Mouse (Mus musculus) heart, embryonic 10.5 days (tissue): ENCODE measurements around the gene Plekhh3. TPM values are rescaled to one million over a fixed set of nuclear protein-coding genes. Genes with fewer than 3 reads are reported as not detected.

Source experiments
- DNase-seq: peaks from one replicate; pipeline ENCODE4 v3.0.0-alpha.2; 2017; ENCODE audit warnings: low spot score
- H3K27ac ChIP-seq: fragments of 300-500 bp; sonication (generic); 2 replicates; pipeline ENCODE4 v1.5.1; 2016; ENCODE audit warnings: mild to moderate bottlenecking
- H3K27me3 ChIP-seq: fragments of 300-500 bp; sonication (generic); 2 replicates; pipeline ENCODE4 v1.6.1; 2016; ENCODE audit warnings: mild to moderate bottlenecking; ENCODE audit not compliant: poor library complexity, insufficient read depth, severe bottlenecking
- H3K36me3 ChIP-seq: fragments of 300-500 bp; sonication (generic); 2 replicates; pipeline ENCODE4 v1.6.1; 2016; ENCODE audit warnings: mild to moderate bottlenecking, moderate library complexity
- H3K4me1 ChIP-seq: fragments of 300-500 bp; sonication (generic); 2 replicates; pipeline ENCODE4 v1.6.1; 2016; ENCODE audit warnings: mild to moderate bottlenecking
- H3K4me3 ChIP-seq: fragments of 300-500 bp; sonication (generic); 2 replicates; pipeline ENCODE4 v1.5.1; 2016; ENCODE audit warnings: mild to moderate bottlenecking, moderate library complexity
- H3K9me3 ChIP-seq: fragments of 300-500 bp; sonication (generic); 2 replicates; pipeline ENCODE4 v1.6.1; 2016; ENCODE audit warnings: mild to moderate bottlenecking, moderate library complexity
- WGBS: fragments of 180-500 bp; shearing (Covaris S2); methylation state at CpG from one replicate; pipeline ENCODE4 v1.1.7; 2016; 5-methylcytosine and 5-hydroxymethylcytosine counted together
- polyA plus RNA-seq: library from polyadenylated mRNA; unstranded; fragments of >200 nt; fragmentation: Nextera tagmentation; extraction: Ambion mirVana; gene quantifications from 2 replicates; pipeline ENCODE4 v1.2.1, GENCODE M21; 2016

Plekhh3 gene
- polyA plus RNA-seq, 1 experiment from 2014 or later = 6.4 TPM

- DNase-seq = no peak
- Histone ChIP-seq H3K36me3 (peaks cover 30% of the 10 kb centered on the region), H3K27ac (no peak overlapping the region), H3K4me3 (no peak overlapping the region), H3K4me1 (peaks cover 42% of the 10 kb centered on the region), H3K9me3 (no peaks in the 10 kb centered on the region), H3K27me3 (no peaks in the 10 kb centered on the region)
- 92% methylated on average over 6 of the region's 6 CpGs for WGBS
Measured at GRCm38 (mm10) chr11:101192646-101193045, 21.5 kb upstream of the Plekhh3 start.

GRCm38 (mm10) chr11:101191919-101192470 lies 20.8 kb upstream of the Plekhh3 start:
- peak overlapping the region; percentile 87 for H3K27ac ChIP-seq
- peaks cover 42% of the 10 kb centered on the region for H3K4me1 ChIP-seq
- no peak for DNase-seq
- H3K27me3 ChIP-seq = no peaks in the 10 kb centered on the region
- no peaks in the 10 kb centered on the region for H3K9me3 ChIP-seq
- WGBS = 85% methylated on average over 4 of the region's 4 CpGs
- no peak overlapping the region for H3K4me3 ChIP-seq
- peaks cover 24% of the 10 kb centered on the region for H3K36me3 ChIP-seq

GRCm38 (mm10) chr11:101190913-101191907 lies 20.1 kb upstream of the Plekhh3 start:
- Histone ChIP-seq H3K4me3 (0 out of 2 replicates have a peak overlapping the region, but pooled peaks have one; percentile 3), H3K27me3 (no peaks in the 10 kb centered on the region), H3K9me3 (no peaks in the 10 kb centered on the region), H3K36me3 (peaks cover 27% of the 10 kb centered on the region), H3K4me1 (peaks cover 42% of the 10 kb centered on the region), H3K27ac (peak overlapping the region; percentile 87)
- 38% methylated on average over 17 of the region's 17 CpGs for WGBS
- DNase-seq = no peak

GRCm38 (mm10) chr11:101190181-101190912 lies 19.2 kb upstream of the Plekhh3 start:
- WGBS = 50% methylated on average over 8 of the region's 8 CpGs
- peak overlapping the region; percentile 34; the same call in 1 of the 2 replicates for H3K4me3 ChIP-seq
- peaks cover 21% of the 10 kb centered on the region for H3K36me3 ChIP-seq
- no peak for DNase-seq
- H3K27ac ChIP-seq = peak overlapping the region; percentile 87
- H3K4me1 ChIP-seq = peaks cover 42% of the 10 kb centered on the region
- no peaks in the 10 kb centered on the region for H3K27me3 ChIP-seq
- H3K9me3 ChIP-seq = no peaks in the 10 kb centered on the region

- 7% methylated on average over 6 of the region's 6 CpGs for WGBS
- peaks cover 42% of the 10 kb centered on the region for H3K4me1 ChIP-seq
- H3K36me3 ChIP-seq = peaks cover 17% of the 10 kb centered on the region
- peak overlapping the region; percentile 34 for H3K4me3 ChIP-seq
- H3K27me3 ChIP-seq = peaks cover 4% of the 10 kb centered on the region; the same call in 1 of the 2 replicates
- peak overlapping the region; percentile 87 for H3K27ac ChIP-seq
- peak; percentile 94 for DNase-seq
- no peaks in the 10 kb centered on the region for H3K9me3 ChIP-seq
Measured at GRCm38 (mm10) chr11:101189495-101190180, 18.5 kb upstream of the Plekhh3 start.

GRCm38 (mm10) chr11:101188166-101188805 lies 17.1 kb upstream of the Plekhh3 start:
- no peak for DNase-seq
- peaks cover 48% of the 10 kb centered on the region for H3K4me1 ChIP-seq
- H3K36me3 ChIP-seq = peaks cover 14% of the 10 kb centered on the region
- no peaks in the 10 kb centered on the region for H3K9me3 ChIP-seq
- 81% methylated on average over 11 of the region's 11 CpGs for WGBS
- no peak overlapping the region for H3K4me3 ChIP-seq
- H3K27ac ChIP-seq = 0 out of 2 replicates have a peak overlapping the region, but pooled peaks have one; percentile 11
- H3K27me3 ChIP-seq = peaks cover 10% of the 10 kb centered on the region; the same call in 1 of the 2 replicates

- Histone ChIP-seq H3K9me3 (no peaks in the 10 kb centered on the region), H3K4me1 (peaks cover 48% of the 10 kb centered on the region), H3K4me3 (no peak overlapping the region), H3K27me3 (peaks cover 18% of the 10 kb centered on the region; the same call in 1 of the 2 replicates), H3K27ac (no peak overlapping the region), H3K36me3 (peaks cover 11% of the 10 kb centered on the region; the same call in 1 of the 2 replicates)
- DNase-seq = no peak
- WGBS = 84% methylated on average over 5 of the region's 5 CpGs
Measured at GRCm38 (mm10) chr11:101187541-101187940, 16.4 kb upstream of the Plekhh3 start.

- Histone ChIP-seq H3K4me1 (peaks cover 43% of the 10 kb centered on the region), H3K36me3 (peaks cover 9% of the 10 kb centered on the region; the same call in 1 of the 2 replicates), H3K9me3 (no peaks in the 10 kb centered on the region), H3K27ac (no peak overlapping the region), H3K27me3 (peaks cover 25% of the 10 kb centered on the region; the same call in 1 of the 2 replicates), H3K4me3 (no peak overlapping the region)
- no peak for DNase-seq
- 87% methylated on average over 27 of the region's 27 CpGs for WGBS
Measured at GRCm38 (mm10) chr11:101186526-101187247, 15.5 kb upstream of the Plekhh3 start.

GRCm38 (mm10) chr11:101185441-101185840 lies 14.3 kb upstream of the Plekhh3 start:
- WGBS = 89% methylated on average over 4 of the region's 4 CpGs
- Histone ChIP-seq H3K4me3 (no peak overlapping the region), H3K9me3 (no peaks in the 10 kb centered on the region), H3K27me3 (peaks cover 25% of the 10 kb centered on the region), H3K27ac (no peak overlapping the region), H3K4me1 (peaks cover 30% of the 10 kb centered on the region), H3K36me3 (peaks cover 9% of the 10 kb centered on the region; the same call in 1 of the 2 replicates)
- no peak for DNase-seq

GRCm38 (mm10) chr11:101184984-101185383 lies 13.8 kb upstream of the Plekhh3 start:
- Histone ChIP-seq H3K27me3 (peaks cover 25% of the 10 kb centered on the region), H3K4me3 (no peak overlapping the region), H3K36me3 (peaks cover 9% of the 10 kb centered on the region; the same call in 1 of the 2 replicates), H3K27ac (no peak overlapping the region), H3K9me3 (no peaks in the 10 kb centered on the region), H3K4me1 (peaks cover 26% of the 10 kb centered on the region)
- DNase-seq = no peak
- WGBS = 83% methylated on average over 12 of the region's 12 CpGs
